Mouse (Mus musculus): ENCODE measurements around the gene Hsd17b3.

DNA sequence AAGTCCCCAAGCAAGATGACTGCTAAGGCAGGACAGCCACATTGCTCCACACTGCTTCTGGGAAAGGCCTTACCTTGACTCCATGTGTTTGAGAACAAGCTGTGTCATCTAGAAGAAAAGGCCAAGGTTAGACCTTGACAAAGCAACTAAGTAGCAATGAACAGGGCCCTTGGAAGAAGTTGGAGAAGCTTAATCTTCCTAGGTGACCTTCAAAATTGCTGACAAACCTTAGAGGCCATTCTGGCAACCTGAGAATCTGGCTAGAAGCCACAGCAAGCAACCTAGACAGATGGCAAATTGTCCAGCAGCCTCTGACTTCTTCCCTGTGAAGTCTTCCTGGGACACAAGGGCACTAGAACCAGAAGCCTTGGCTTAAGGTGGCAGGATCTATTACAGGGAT is 24.8 kb downstream of the Hsd17b3 start:
- TF ChIP-seq EP300 (IDR thresholded peaks at IDR 0.05; ENCODE audit: insufficient read depth, low read depth, low read length) (no peak), CTCF (IDR thresholded peaks at IDR 0.05) (no peak)
